Mouse (Mus musculus) cerebellum, adult 2 months (tissue): Measurements from ENCODE around the gene Lta. TPM values are rescaled to one million over a fixed set of nuclear protein-coding genes. Genes with fewer than 3 reads are reported as not detected.

Source experiments
- DNase-seq, 2 experiments: peaks; one replicate each; pipeline ENCODE4 v3.0.0; 2021
- H3K27ac ChIP-seq: fragments of 200-500 bp; 2 replicates; pipeline ENCODE4 v1.5.1; 2012; ENCODE audit warnings: low read length, control low read depth, inconsistent platforms; ENCODE audit not compliant: insufficient read depth
- H3K27me3 ChIP-seq: fragments of 200-500 bp; 2 replicates; pipeline ENCODE4 v1.6.1; 2012; ENCODE audit warnings: inconsistent platforms, mild to moderate bottlenecking, low read length, moderate library complexity; ENCODE audit not compliant: control insufficient read depth, insufficient read depth
- H3K4me1 ChIP-seq: fragments of 200-500 bp; 2 replicates; pipeline ENCODE4 v1.6.1; 2011; ENCODE audit warnings: low read length; ENCODE audit not compliant: control insufficient read depth, insufficient read depth
- H3K4me3 ChIP-seq: fragments of 200-500 bp; replicated peaks from 2 replicates; pipeline ENCODE3; 2011; ENCODE audit warnings: mild to moderate bottlenecking, low read depth, low read length, control low read depth; ENCODE audit not compliant: insufficient read depth
- CTCF ChIP-seq: fragments of 200-500 bp; IDR thresholded peaks from 2 replicates; pipeline ENCODE4 v1.5.1; 2011; ENCODE audit warnings: low read depth, mild to moderate bottlenecking, control low read depth, low read length, moderate library complexity, borderline replicate concordance; ENCODE audit not compliant: insufficient read depth
- POLR2A ChIP-seq: fragments of 200-500 bp; IDR thresholded peaks from 2 replicates; pipeline ENCODE4 v1.6.1; 2011; ENCODE audit warnings: low read length, control low read depth, borderline replicate concordance; ENCODE audit not compliant: insufficient read depth
- WGBS: fragments of 180-500 bp; shearing (Covaris S2); methylation state at CpG from one replicate; pipeline ENCODE4 v1.1.7; 2018; 5-methylcytosine and 5-hydroxymethylcytosine counted together
- polyA plus RNA-seq: library from polyadenylated mRNA; depleted of rRNA; stranded (reverse); fragments of >200 nt; gene quantifications from 2 replicates; pipeline ENCODE4 v1.2.3, GENCODE M21; 2012

Lta gene
- polyA plus RNA-seq, 1 experiment = 0.11 TPM

DNA sequence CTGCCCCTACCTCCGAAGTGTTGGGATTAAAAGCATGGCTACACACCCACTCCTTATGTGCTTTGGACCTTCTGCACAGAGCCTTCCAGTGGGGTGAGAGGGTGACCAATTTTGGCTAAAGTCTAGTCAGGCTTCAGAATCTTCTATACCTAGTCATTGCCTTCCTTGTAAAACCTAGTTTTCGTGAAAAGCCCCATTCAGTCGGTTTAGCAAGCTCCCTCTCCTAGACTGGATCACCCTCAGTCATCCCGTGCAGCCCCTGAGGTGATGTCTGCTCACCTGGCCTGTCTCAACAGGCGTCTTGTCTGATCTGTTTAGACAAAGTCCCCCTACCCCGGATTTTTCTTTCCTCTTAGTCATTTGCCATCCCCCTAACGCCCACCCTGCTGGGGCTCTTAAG, 7.1 kb downstream of the Lta start:
- Histone ChIP-seq H3K27ac (no peak overlapping the region), H3K4me3 (no peak overlapping the region), H3K4me1 (no peaks in the 10 kb centered on the region), H3K27me3 (no peaks in the 10 kb centered on the region)
- 67% methylated on average over 7 of the region's 7 CpGs for WGBS
- no peak for DNase-seq
- TF ChIP-seq POLR2A (no peak), CTCF (no peak)

DNA sequence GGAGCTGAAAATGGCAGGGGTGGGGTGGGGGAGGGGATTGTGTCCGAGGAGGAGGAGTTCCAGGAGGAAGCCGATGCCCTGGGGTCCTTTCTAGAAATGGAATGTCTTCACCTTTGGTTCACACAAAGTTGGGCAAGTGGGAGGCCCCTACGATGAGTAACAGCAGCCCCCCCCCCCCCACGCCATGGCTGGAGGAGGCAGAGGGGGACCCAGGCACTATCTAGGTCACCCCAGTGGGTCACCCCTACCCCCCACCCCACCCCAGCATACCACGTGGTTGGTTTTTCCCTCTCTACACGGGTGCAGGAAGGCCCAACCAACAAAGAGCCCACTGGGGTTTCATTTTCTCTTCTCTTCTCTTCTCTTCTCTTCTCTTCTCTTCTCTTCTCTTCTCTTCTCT, 8.0 kb downstream of the Lta start:
- 45% methylated on average over 6 of the region's 6 CpGs for WGBS
- Histone ChIP-seq H3K4me1 (no peaks in the 10 kb centered on the region), H3K4me3 (no peak overlapping the region), H3K27me3 (no peaks in the 10 kb centered on the region), H3K27ac (no peak overlapping the region)
- TF ChIP-seq CTCF (no peak), POLR2A (no peak)
- no peak for DNase-seq

- H3K4me1 ChIP-seq = no peaks in the 10 kb centered on the region
- 30% methylated on average over 9 of the region's 9 CpGs for WGBS
- no peak overlapping the region for H3K4me3 ChIP-seq
- H3K27ac ChIP-seq = no peak overlapping the region
- no peak for TF ChIP-seq POLR2A
- TF ChIP-seq CTCF = no peak
- no peaks in the 10 kb centered on the region for H3K27me3 ChIP-seq
- no peak for DNase-seq
These were observed 8.9 kb downstream of the Lta start for GRCm38 (mm10) chr17:35196321-35196641.

DNA sequence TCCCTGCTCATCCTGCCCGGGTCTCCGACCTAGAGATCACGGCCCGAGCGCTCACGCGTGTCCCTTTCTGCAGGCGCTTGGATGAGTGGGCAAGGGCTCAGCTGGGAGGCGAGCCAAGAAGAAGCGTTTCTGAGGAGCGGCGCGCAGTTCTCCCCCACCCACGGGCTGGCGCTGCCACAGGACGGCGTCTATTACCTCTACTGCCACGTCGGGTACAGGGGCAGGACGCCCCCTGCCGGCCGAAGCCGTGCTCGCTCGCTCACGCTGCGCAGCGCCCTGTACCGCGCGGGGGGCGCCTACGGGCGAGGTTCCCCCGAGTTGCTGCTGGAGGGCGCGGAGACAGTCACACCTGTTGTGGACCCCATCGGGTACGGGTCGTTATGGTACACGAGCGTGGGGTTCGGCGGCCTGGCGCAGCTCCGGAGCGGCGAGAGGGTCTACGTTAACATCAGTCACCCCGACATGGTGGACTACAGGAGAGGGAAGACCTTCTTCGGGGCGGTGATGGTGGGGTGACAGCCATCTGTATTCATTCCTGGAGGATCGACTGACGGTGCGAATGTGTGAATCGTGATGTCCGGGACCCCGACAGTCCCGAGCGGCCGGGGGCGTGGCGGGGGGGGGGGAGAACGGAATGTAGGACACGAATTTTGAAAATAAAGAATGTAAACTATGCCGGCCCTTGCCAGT, 9.4 kb downstream of the Lta start:
- no peak overlapping the region for H3K27ac ChIP-seq
- WGBS = 2% methylated on average over 66 of the region's 66 CpGs

GRCm38 (mm10) chr17:35194844-35195630, 10.1 kb downstream of the Lta start:
- Histone ChIP-seq H3K4me1 (no peaks in the 10 kb centered on the region), H3K27me3 (no peaks in the 10 kb centered on the region), H3K4me3 (no peak overlapping the region), H3K27ac (no peak overlapping the region)
- DNase-seq = no peak
- no peak for TF ChIP-seq POLR2A
- TF ChIP-seq CTCF = no peak
- WGBS = 48% methylated on average over 19 of the region's 19 CpGs

More for the DNA sequence above, 9.4 kb downstream of the Lta start:
- H3K4me3 ChIP-seq = no peak overlapping the region
- peak; percentile 38 to 53 for DNase-seq
- no peaks in the 10 kb centered on the region for H3K27me3 ChIP-seq
- TF ChIP-seq POLR2A (no peak), CTCF (peak; percentile 69)
- H3K4me1 ChIP-seq = no peaks in the 10 kb centered on the region

DNA sequence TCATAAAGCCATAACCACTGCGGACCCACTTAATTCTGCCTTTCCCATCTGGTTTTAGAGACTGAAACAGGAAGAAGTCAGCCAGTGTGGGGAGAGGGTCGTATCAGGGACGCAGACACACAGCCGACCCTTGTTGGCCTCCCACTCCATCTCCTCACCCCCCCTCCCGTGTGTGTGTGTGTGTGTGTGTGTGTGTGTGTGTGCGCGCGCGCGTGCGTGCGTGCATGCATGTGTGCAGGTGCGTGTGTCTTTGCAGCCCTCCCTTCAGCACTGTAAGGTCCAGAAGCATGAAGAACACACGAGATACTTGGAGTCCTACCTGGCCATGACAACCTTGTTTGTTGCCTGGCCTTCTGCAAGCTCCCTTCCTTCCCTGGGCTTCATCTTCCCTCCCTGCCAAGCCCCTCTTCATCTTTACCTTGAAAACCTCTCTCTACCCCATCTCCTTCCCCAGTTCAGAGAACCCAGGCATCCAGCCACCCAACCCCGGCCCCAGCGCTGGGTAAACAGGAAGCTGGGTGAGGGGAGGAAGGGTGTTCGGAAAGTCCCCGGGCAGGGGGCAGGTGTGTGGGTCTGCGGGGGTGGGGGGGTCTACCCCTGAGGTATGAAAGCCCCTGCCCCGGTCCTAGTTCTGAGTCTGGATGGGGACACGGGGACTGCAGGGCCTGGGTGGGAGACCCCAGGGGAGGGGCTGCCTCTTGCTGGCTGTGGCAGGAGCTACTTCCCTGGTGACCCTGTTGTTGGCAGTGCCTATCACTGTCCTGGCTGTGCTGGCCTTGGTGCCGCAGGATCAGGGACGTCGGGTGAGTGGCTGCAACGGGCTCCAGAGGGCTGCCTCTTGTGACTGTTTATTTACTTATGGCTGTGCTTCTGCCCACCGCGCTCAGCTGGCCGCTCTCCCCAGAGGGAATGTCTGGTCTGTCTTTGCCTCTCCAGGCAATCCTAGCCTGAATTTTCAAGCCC, 11.0 kb downstream of the Lta start, which contains the start of gene Ltb:
Gene Ltb, plus strand, starts transcription at position 559 of the 963 bp plus-strand sequence.
- Histone ChIP-seq H3K27me3 (no peaks in the 10 kb centered on the region), H3K4me3 (no peak within 1 kb of the TSS), H3K27ac (no peak within 1 kb of the TSS), H3K4me1 (no peaks in the 10 kb centered on the region)
- no peak for TF ChIP-seq CTCF
- TF ChIP-seq POLR2A = no peak
- no peak for DNase-seq
- 69% methylated on average over 28 of the region's 28 CpGs for WGBS

- WGBS = 85% methylated on average over 5 of the region's 5 CpGs
- Histone ChIP-seq H3K4me3 (no peak overlapping the region), H3K27me3 (no peaks in the 10 kb centered on the region), H3K27ac (no peak overlapping the region), H3K4me1 (no peaks in the 10 kb centered on the region)
- no peak for DNase-seq
- TF ChIP-seq CTCF (no peak), POLR2A (no peak)
These were observed 12.2 kb downstream of the Lta start for GRCm38 (mm10) chr17:35192924-35193323.

GRCm38 (mm10) chr17:35191723-35192122, 13.4 kb downstream of the Lta start:
- H3K4me1 ChIP-seq = no peaks in the 10 kb centered on the region

More at GRCm38 (mm10) chr17:35191723-35192122, 13.4 kb downstream of the Lta start:
- Histone ChIP-seq H3K27me3 (no peaks in the 10 kb centered on the region), H3K4me3 (no peak overlapping the region), H3K27ac (no peak overlapping the region)
- no peak for DNase-seq
- no peak for TF ChIP-seq CTCF
- 57% methylated on average over 2 of the region's 2 CpGs for WGBS
